Mouse (Mus musculus): ENCODE measurements around the gene Ccdc88c. TPM values are rescaled to one million over a fixed set of nuclear protein-coding genes. Genes with fewer than 3 reads are reported as not detected.

Gene Ccdc88c
- polyA plus RNA-seq, 1 experiment from 2014 or later = 13.3 TPM

DNA sequence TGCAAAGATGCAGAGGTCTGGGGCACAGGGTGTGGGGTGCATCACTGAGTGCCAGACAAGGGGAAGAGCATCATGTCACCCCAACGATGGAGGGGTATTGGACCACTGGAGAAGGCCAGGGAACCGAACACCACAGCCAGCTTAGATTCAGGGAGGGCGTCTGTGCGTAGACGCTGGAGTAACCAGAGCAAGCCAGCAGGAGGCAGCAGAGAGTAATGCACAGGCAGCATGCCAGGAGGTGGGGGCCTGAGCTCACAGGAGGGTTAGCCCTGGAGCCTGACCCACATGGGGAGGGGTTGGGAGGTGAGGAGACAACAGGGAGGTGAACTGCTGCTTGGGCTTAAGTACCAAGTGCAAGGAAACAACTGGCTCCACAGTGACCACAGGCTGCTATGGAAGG lies 70.8 kb downstream of the Ccdc88c start:
- Histone ChIP-seq H3K27me3 (ENCODE audit: control insufficient read depth, insufficient read depth, low read length) (no peaks in the 10 kb centered on the region), H3K9ac (replicated peaks; ENCODE audit: low read depth, low read length) (no peak overlapping the region), H3K4me2 (replicated peaks; ENCODE audit: low read depth, low read length) (no peak overlapping the region), H3K4me1 (ENCODE audit: control insufficient read depth, insufficient read depth, low read length) (peaks cover 7% of the 10 kb centered on the region; the same call in 1 of the 2 replicates), H3K27ac (ENCODE audit: low read length) (no peak overlapping the region), H3K36me3 (ENCODE audit: control insufficient read depth, insufficient read depth, low read length) (no peaks in the 10 kb centered on the region), H3K4me3 (ENCODE audit: low read depth, low read length) (no peak overlapping the region), H3K9me3 (ENCODE audit: control insufficient read depth, low read depth, low read length) (no peaks in the 10 kb centered on the region)
- ATAC-seq (ENCODE audit: insufficient number of reproducible peaks, insufficient read depth, low FRiP score, low read depth) = peak; percentile 65; the same call in 1 of the 2 replicates
- 25% methylated on average over 5 of the region's 5 CpGs for WGBS

DNA sequence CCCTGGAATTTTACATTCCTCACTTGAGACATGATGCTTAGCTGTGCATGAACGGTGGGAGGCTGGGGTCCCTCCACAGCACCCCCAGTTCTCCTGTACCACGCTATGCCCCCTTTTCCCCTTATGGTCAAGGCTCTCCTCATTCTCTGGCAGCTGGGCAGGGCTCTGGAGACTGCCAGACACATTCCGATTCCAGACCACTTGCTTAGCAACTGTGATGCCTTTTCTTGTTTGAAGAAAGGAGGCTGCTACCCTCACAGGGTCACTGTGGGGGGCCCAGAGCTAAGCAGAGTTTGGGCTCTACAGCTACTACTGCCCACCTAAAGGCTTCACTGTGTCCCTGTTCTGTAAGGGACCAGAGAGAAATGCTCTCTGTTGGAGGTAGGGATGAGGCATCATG lies 71.6 kb downstream of the Ccdc88c start:
- WGBS = 66% methylated on average over 3 of the region's 3 CpGs
- Histone ChIP-seq H3K9ac (replicated peaks; ENCODE audit: low read depth, low read length) (no peak overlapping the region), H3K9me3 (ENCODE audit: control insufficient read depth, low read depth, low read length) (no peaks in the 10 kb centered on the region), H3K4me1 (ENCODE audit: control insufficient read depth, insufficient read depth, low read length) (peaks cover 7% of the 10 kb centered on the region; the same call in 1 of the 2 replicates), H3K4me2 (replicated peaks; ENCODE audit: low read depth, low read length) (no peak overlapping the region), H3K36me3 (ENCODE audit: control insufficient read depth, insufficient read depth, low read length) (no peaks in the 10 kb centered on the region), H3K27me3 (ENCODE audit: control insufficient read depth, insufficient read depth, low read length) (no peaks in the 10 kb centered on the region), H3K27ac (ENCODE audit: low read length) (no peak overlapping the region), H3K4me3 (ENCODE audit: low read depth, low read length) (no peak overlapping the region)
- no peak for ATAC-seq (ENCODE audit: insufficient number of reproducible peaks, insufficient read depth, low FRiP score, low read depth)

DNA sequence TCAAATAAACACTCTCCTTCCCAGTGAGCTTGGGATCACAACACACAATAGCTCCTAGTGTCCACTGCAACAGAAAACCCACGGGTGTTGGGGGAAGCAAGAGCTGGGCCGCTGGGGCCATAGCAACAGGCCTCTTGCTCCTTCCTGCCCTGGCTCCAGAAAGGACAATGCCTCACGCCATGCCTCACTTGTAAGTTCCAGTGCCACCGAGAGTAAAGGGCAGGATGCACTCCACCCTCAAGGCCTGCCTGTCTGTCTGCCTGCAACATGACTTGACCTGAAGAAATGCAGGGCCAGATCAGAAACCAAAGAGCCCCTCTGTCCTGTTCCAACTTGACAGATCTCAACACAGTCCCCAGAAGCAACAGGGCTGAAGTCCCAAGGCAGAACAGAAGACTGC lies 72.0 kb downstream of the Ccdc88c start:
- Histone ChIP-seq H3K4me1 (ENCODE audit: control insufficient read depth, insufficient read depth, low read length) (peaks cover 7% of the 10 kb centered on the region; the same call in 1 of the 2 replicates), H3K27me3 (ENCODE audit: control insufficient read depth, insufficient read depth, low read length) (no peaks in the 10 kb centered on the region), H3K4me3 (ENCODE audit: low read depth, low read length) (no peak overlapping the region), H3K9me3 (ENCODE audit: control insufficient read depth, low read depth, low read length) (no peaks in the 10 kb centered on the region), H3K9ac (replicated peaks; ENCODE audit: low read depth, low read length) (no peak overlapping the region), H3K4me2 (replicated peaks; ENCODE audit: low read depth, low read length) (no peak overlapping the region), H3K36me3 (ENCODE audit: control insufficient read depth, insufficient read depth, low read length) (no peaks in the 10 kb centered on the region), H3K27ac (ENCODE audit: low read length) (no peak overlapping the region)
- WGBS = 75% methylated on average over 4 of the region's 4 CpGs
- no peak for ATAC-seq (ENCODE audit: insufficient number of reproducible peaks, insufficient read depth, low FRiP score, low read depth)

DNA sequence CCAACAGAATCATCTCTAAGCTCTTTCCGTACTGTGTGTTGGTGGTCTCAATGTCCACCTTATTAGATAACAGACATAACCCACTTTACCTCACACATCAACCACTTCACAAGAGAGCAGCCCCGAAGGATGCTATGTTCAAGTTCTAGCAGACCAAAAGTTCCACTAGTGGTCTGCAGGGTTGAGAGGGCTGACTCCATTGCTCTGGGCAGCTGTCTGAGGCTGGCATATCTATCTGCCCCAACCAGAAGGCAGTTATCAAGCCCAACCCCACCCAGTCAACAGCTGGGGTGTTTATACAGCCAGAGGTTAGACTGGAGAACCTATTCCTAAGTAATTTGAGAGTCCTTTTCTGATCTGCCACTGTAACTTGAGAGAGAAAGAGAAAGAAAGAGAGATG lies 72.8 kb downstream of the Ccdc88c start:
- Histone ChIP-seq H3K9ac (replicated peaks; ENCODE audit: low read depth, low read length) (no peak overlapping the region), H3K4me1 (ENCODE audit: control insufficient read depth, insufficient read depth, low read length) (peaks cover 7% of the 10 kb centered on the region; the same call in 1 of the 2 replicates), H3K27me3 (ENCODE audit: control insufficient read depth, insufficient read depth, low read length) (no peaks in the 10 kb centered on the region), H3K4me2 (replicated peaks; ENCODE audit: low read depth, low read length) (no peak overlapping the region), H3K4me3 (ENCODE audit: low read depth, low read length) (no peak overlapping the region), H3K36me3 (ENCODE audit: control insufficient read depth, insufficient read depth, low read length) (0 out of 2 replicates have a peak, but pooled peaks cover 3% of the 10 kb centered on the region), H3K27ac (ENCODE audit: low read length) (no peak overlapping the region), H3K9me3 (ENCODE audit: control insufficient read depth, low read depth, low read length) (no peaks in the 10 kb centered on the region)
- 88% methylated on average over 2 of the region's 2 CpGs for WGBS
- ATAC-seq (ENCODE audit: insufficient number of reproducible peaks, insufficient read depth, low FRiP score, low read depth) = no peak

DNA sequence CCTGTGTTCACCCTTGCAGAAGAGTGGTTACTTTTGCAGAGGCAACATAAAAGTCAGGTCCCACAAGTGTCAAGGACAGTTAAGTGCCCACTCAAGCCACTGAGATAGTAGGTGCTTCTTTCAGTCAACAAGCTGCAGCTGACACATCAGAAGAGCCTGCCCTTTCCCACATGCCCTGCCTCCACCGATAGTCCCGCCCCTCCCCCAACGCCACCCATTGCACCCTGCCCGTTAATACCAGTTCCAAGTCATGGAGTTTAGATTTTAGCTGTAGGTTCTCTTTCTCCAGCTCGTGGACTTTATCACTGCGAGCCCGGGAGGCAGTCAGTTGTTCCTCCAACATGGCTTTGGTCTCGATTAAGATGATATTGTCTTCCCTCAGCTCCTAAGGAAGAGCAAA lies 74.9 kb downstream of the Ccdc88c start:
- no peaks in the 10 kb centered on the region for H3K9me3 ChIP-seq (ENCODE audit: control insufficient read depth, low read depth, low read length)
- no peak for ATAC-seq (ENCODE audit: insufficient number of reproducible peaks, insufficient read depth, low FRiP score, low read depth)
- H3K4me2 ChIP-seq (replicated peaks; ENCODE audit: low read depth, low read length) = no peak overlapping the region
- no peak overlapping the region for H3K4me3 ChIP-seq (ENCODE audit: low read depth, low read length)
- WGBS = 73% methylated on average over 8 of the region's 8 CpGs
- 0 out of 2 replicates have a peak, but pooled peaks cover 3% of the 10 kb centered on the region for H3K36me3 ChIP-seq (ENCODE audit: control insufficient read depth, insufficient read depth, low read length)
- H3K9ac ChIP-seq (replicated peaks; ENCODE audit: low read depth, low read length) = no peak overlapping the region
- no peak overlapping the region for H3K27ac ChIP-seq (ENCODE audit: low read length)
- no peaks in the 10 kb centered on the region for H3K27me3 ChIP-seq (ENCODE audit: control insufficient read depth, insufficient read depth, low read length)
- peaks cover 7% of the 10 kb centered on the region; the same call in 1 of the 2 replicates for H3K4me1 ChIP-seq (ENCODE audit: control insufficient read depth, insufficient read depth, low read length)

DNA sequence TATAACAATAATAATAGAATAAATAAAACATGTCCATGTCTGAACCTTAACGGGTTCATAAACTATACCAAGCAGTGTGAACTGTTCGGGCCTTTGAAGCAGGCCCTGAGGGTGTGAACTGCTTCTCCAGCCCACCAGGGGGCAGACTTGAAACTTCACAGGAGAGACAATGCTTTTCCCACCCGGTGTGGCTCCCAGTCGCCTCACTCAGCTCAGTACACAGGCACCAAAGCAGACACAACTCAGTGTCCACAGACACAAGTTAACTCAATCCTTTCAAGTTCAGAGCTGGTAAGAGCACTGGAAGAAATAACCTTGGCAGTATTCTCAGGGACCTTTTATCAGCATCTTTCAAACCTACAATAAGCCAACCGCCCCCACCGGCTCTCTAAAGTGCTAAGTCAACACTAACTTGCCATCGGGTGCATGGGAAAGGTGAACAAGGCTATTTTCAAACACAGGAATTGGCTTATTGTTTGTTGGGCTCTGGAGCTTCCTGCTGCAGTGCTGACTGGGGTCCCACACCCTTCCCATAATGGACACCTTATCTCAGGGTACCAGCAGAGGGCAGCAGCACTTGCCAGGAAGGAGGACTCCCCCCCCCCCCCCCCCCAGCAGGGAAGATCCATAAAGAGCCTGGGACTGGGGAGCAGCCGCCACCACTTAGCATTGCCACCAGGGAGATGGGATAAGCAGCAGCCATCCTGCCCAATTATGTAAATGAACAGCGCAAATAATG lies 76.5 kb downstream of the Ccdc88c start:
- peak; percentile 84 for ATAC-seq (ENCODE audit: insufficient number of reproducible peaks, insufficient read depth, low FRiP score, low read depth)
- H3K36me3 ChIP-seq (ENCODE audit: control insufficient read depth, insufficient read depth, low read length) = peaks cover 8% of the 10 kb centered on the region; the same call in 1 of the 2 replicates
- no peaks in the 10 kb centered on the region for H3K9me3 ChIP-seq (ENCODE audit: control insufficient read depth, low read depth, low read length)
- 38% methylated on average over 9 of the region's 9 CpGs for WGBS
- no peak overlapping the region for H3K4me3 ChIP-seq (ENCODE audit: low read depth, low read length)
- H3K9ac ChIP-seq (replicated peaks; ENCODE audit: low read depth, low read length) = no peak overlapping the region
- no peaks in the 10 kb centered on the region; the same call in 1 of the 2 replicates for H3K4me1 ChIP-seq (ENCODE audit: control insufficient read depth, insufficient read depth, low read length)
- no peak overlapping the region for H3K4me2 ChIP-seq (replicated peaks; ENCODE audit: low read depth, low read length)
- no peaks in the 10 kb centered on the region for H3K27me3 ChIP-seq (ENCODE audit: control insufficient read depth, insufficient read depth, low read length)
- H3K27ac ChIP-seq (ENCODE audit: low read length) = no peak overlapping the region

DNA sequence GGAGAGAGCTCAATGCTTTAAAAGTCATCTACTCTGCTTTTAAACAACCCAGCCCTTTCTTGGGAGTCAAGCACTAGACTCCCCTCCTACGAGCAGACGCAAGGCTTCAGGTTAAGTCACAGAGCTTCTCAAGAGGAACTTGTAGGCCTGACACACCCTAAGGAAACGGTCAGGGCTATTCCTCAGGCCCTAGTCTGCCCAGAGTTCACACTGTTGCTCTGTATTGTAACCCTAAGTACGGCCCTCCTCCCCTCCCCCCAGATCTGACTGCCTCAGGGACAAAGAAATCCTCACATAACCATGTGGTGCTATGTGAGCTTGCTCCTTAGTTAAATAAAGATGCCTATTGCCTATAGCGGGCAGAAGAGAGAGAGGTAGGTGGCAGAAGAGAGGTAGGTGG lies 79.7 kb downstream of the Ccdc88c start:
- H3K4me1 ChIP-seq (ENCODE audit: control insufficient read depth, insufficient read depth, low read length) = no peaks in the 10 kb centered on the region
- no peak overlapping the region for H3K4me3 ChIP-seq (ENCODE audit: low read depth, low read length)
- no peaks in the 10 kb centered on the region for H3K9me3 ChIP-seq (ENCODE audit: control insufficient read depth, low read depth, low read length)
- H3K27me3 ChIP-seq (ENCODE audit: control insufficient read depth, insufficient read depth, low read length) = no peaks in the 10 kb centered on the region
- no peak for ATAC-seq (ENCODE audit: insufficient number of reproducible peaks, insufficient read depth, low FRiP score, low read depth)
- H3K4me2 ChIP-seq (replicated peaks; ENCODE audit: low read depth, low read length) = no peak overlapping the region
- WGBS = 78% methylated on average over 5 of the region's 5 CpGs
- no peak overlapping the region for H3K27ac ChIP-seq (ENCODE audit: low read length)
- H3K9ac ChIP-seq (replicated peaks; ENCODE audit: low read depth, low read length) = no peak overlapping the region
- peaks cover 11% of the 10 kb centered on the region; the same call in 1 of the 2 replicates for H3K36me3 ChIP-seq (ENCODE audit: control insufficient read depth, insufficient read depth, low read length)

DNA sequence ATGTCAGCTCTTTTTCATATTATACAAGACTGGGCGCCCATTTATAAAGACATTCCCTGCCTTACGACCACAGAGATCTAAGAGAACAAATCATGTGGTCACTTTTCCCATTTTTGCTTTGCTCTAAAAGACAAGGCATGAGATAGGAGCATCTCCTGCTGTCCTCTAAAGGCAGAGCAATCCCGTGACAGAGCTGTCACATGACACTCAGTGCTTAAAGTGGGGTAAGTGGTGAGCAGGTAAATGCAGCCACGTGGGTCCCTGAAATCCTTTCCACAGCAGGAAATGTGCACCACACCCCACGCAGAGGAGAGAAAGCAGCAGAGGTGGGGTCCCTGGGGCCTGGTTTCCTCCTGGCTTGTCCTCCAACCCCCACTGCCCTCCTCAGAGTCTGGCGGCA lies 80.8 kb downstream of the Ccdc88c start:
- Histone ChIP-seq H3K4me1 (ENCODE audit: control insufficient read depth, insufficient read depth, low read length) (no peaks in the 10 kb centered on the region), H3K9ac (replicated peaks; ENCODE audit: low read depth, low read length) (no peak overlapping the region), H3K4me2 (replicated peaks; ENCODE audit: low read depth, low read length) (no peak overlapping the region), H3K27ac (ENCODE audit: low read length) (no peak overlapping the region), H3K36me3 (ENCODE audit: control insufficient read depth, insufficient read depth, low read length) (peaks cover 11% of the 10 kb centered on the region; the same call in 1 of the 2 replicates), H3K27me3 (ENCODE audit: control insufficient read depth, insufficient read depth, low read length) (no peaks in the 10 kb centered on the region), H3K9me3 (ENCODE audit: control insufficient read depth, low read depth, low read length) (no peaks in the 10 kb centered on the region), H3K4me3 (ENCODE audit: low read depth, low read length) (no peak overlapping the region)
- 88% methylated on average over 6 of the region's 6 CpGs for WGBS
- ATAC-seq (ENCODE audit: insufficient number of reproducible peaks, insufficient read depth, low FRiP score, low read depth) = no peak
